Mouse (Mus musculus) right cerebral cortex, postnatal 14 days (tissue): ENCODE measurements around the gene Nexn.
A peak's percentile ranks its signal among the peaks of the same experiment; 100 is the strongest.
"Not testable (repeated sequence)": the region's sequence is repeated elsewhere in the genome, so short reads cannot be mapped to it uniquely, and the experiment has no call there.

Source experiments
- DNase-seq: peaks from one replicate; pipeline ENCODE4 v3.0.0; 2022

Gene Nexn

GRCm38 (mm10) chr3:152231333-152232100 is 34.6 kb downstream of the Nexn start:
- DNase-seq: no peak

GRCm38 (mm10) chr3:152229271-152229670 is 36.9 kb downstream of the Nexn start:
- DNase-seq: no peak

- no peak for DNase-seq
These were observed 37.3 kb downstream of the Nexn start for GRCm38 (mm10) chr3:152228843-152229242.

- no peak for DNase-seq
These were observed 40.2 kb downstream of the Nexn start for GRCm38 (mm10) chr3:152225906-152226305.

GRCm38 (mm10) chr3:152224918-152225317 is 41.2 kb downstream of the Nexn start:
- no peak for DNase-seq

- DNase-seq: no peak
These were observed 52.7 kb downstream of the Nexn start for GRCm38 (mm10) chr3:152213416-152213815.

- no peak for DNase-seq
These were observed 54.3 kb downstream of the Nexn start for GRCm38 (mm10) chr3:152211731-152212279.

- DNase-seq: peak; percentile 75
These were observed 55.3 kb downstream of the Nexn start for GRCm38 (mm10) chr3:152210728-152211391.

GRCm38 (mm10) chr3:152209967-152210634 is 56.0 kb downstream of the Nexn start, which contains the start of the genes Dnajb4 and Fubp1:
Dnajb4 (minus strand) TSS chr3:152210302.
Fubp1 (plus strand) TSS chr3:152210422.
- peak; percentile 100 for DNase-seq

GRCm38 (mm10) chr3:152209177-152209966 is 56.8 kb downstream of the Nexn start:
- no peak for DNase-seq

GRCm38 (mm10) chr3:152208096-152208885 is 57.9 kb downstream of the Nexn start:
- no peak for DNase-seq

GRCm38 (mm10) chr3:152207156-152207555 is 59.0 kb downstream of the Nexn start:
- DNase-seq: no peak

GRCm38 (mm10) chr3:152204577-152204976 is 61.6 kb downstream of the Nexn start:
- DNase-seq: no peak

GRCm38 (mm10) chr3:152203996-152204395 is 62.2 kb downstream of the Nexn start:
- DNase-seq: no peak

- no peak for DNase-seq
These were observed 62.7 kb downstream of the Nexn start for GRCm38 (mm10) chr3:152203411-152203810.

- DNase-seq: no peak
These were observed 63.2 kb downstream of the Nexn start for GRCm38 (mm10) chr3:152202942-152203341.

GRCm38 (mm10) chr3:152201651-152202050 is 64.5 kb downstream of the Nexn start:
- no peak for DNase-seq

- no peak for DNase-seq
These were observed 65.0 kb downstream of the Nexn start for GRCm38 (mm10) chr3:152201181-152201580.

- DNase-seq: no peak
These were observed 67.0 kb downstream of the Nexn start for GRCm38 (mm10) chr3:152199125-152199524.

GRCm38 (mm10) chr3:152197246-152197645 is 68.9 kb downstream of the Nexn start:
- DNase-seq: not testable (repeated sequence)

GRCm38 (mm10) chr3:152193635-152194097 is 72.5 kb downstream of the Nexn start:
- peak; percentile 71 for DNase-seq
